Mouse (Mus musculus): ENCODE data around the gene Efnb2. TPM values are rescaled to one million over a fixed set of nuclear protein-coding genes. Genes with fewer than 3 reads are reported as not detected.

Gene Efnb2
- polyA plus RNA-seq, 1 experiment from 2014 or later, result 57.5 TPM

DNA sequence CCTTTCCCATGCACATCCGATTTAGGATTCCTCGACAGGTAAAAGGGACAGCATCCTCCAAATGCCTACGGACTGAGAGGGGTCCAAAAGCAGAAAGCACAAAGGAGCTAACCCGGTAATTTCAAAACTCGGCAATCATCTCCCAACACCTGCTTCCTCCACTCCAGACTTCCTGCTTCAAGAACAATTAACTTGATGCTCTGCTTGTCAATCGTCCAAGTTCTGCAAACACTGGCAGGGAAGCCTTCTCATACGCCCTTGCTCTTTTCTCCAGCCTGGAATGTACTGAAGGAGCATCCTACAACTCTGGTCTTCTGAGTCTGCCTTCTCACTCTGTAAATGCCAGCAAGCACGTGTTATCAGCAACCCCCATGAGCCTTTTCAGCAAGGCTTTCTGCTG lies 37.6 kb downstream of the Efnb2 start:
- H3K4me1 ChIP-seq, result peaks cover 30% of the 10 kb centered on the region
- no peak overlapping the region for H3K9ac ChIP-seq
- H3K36me3 ChIP-seq (replicated peaks), result peaks cover 52% of the 10 kb centered on the region
- no peak for ATAC-seq (ENCODE audit: low FRiP score)
- H3K4me3 ChIP-seq (replicated peaks), result no peak overlapping the region
- no peak overlapping the region for H3K27ac ChIP-seq
- H3K27me3 ChIP-seq, result 0 out of 2 replicates have a peak, but pooled peaks cover 4% of the 10 kb centered on the region
- 67% methylated on average over 8 of the region's 8 CpGs for WGBS
- H3K9me3 ChIP-seq, result no peaks in the 10 kb centered on the region
- H3K4me2 ChIP-seq, result no peak overlapping the region

DNA sequence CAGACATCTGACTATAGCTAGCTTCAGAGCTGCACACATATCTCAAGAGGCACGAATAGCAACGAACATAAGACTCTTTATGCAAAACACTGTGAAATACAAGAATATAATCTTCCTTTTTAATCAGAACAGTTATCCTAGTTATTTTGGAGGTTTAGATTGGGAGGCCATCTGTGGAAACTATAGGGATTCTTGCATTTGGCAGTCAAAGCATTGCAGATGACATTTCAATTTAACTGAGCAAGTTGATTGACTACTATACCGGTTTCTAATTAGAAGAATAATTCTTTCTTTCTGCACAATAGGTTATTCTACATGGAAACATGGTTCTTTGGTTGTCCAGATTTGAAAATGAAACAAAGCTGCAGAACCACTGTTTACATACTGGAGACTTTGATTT lies 38.6 kb downstream of the Efnb2 start:
- H3K4me3 ChIP-seq (replicated peaks), result no peak overlapping the region
- no peak overlapping the region for H3K4me2 ChIP-seq
- no peak for ATAC-seq (ENCODE audit: low FRiP score)
- H3K27ac ChIP-seq, result 0 out of 2 replicates have a peak overlapping the region, but pooled peaks have one; percentile 3
- H3K27me3 ChIP-seq, result 0 out of 2 replicates have a peak, but pooled peaks cover 4% of the 10 kb centered on the region
- H3K36me3 ChIP-seq (replicated peaks), result peaks cover 55% of the 10 kb centered on the region
- no peak overlapping the region for H3K9ac ChIP-seq
- no peaks in the 10 kb centered on the region for H3K9me3 ChIP-seq
- WGBS, result 85% methylated on average over 3 of the region's 3 CpGs
- peaks cover 30% of the 10 kb centered on the region for H3K4me1 ChIP-seq

DNA sequence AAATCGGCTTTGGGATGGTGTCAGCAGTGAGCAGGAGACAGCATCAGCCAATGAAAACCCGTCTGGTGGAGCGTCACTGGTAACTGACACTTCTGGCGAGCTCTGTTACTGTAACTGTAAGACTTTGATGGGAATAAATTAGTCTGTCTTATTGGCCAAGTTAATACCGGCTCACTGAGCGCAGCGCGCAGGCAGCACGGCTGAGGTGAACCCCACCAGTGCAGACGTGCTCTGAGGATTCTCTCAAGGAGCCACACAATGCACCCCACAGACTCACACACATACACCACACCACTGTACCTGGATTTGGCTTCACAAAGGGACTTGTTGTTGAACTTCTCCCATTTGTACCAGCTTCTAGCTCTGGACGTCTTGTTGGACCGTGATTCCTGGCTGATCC lies 39.0 kb downstream of the Efnb2 start:
- no peak overlapping the region for H3K4me2 ChIP-seq
- no peak overlapping the region for H3K27ac ChIP-seq
- H3K4me1 ChIP-seq, result peaks cover 30% of the 10 kb centered on the region
- no peak for ATAC-seq (ENCODE audit: low FRiP score)
- 81% methylated on average over 12 of the region's 12 CpGs for WGBS
- no peak overlapping the region for H3K9ac ChIP-seq
- 0 out of 2 replicates have a peak, but pooled peaks cover 4% of the 10 kb centered on the region for H3K27me3 ChIP-seq
- peaks cover 56% of the 10 kb centered on the region for H3K36me3 ChIP-seq (replicated peaks)
- H3K9me3 ChIP-seq, result no peaks in the 10 kb centered on the region
- no peak overlapping the region for H3K4me3 ChIP-seq (replicated peaks)

DNA sequence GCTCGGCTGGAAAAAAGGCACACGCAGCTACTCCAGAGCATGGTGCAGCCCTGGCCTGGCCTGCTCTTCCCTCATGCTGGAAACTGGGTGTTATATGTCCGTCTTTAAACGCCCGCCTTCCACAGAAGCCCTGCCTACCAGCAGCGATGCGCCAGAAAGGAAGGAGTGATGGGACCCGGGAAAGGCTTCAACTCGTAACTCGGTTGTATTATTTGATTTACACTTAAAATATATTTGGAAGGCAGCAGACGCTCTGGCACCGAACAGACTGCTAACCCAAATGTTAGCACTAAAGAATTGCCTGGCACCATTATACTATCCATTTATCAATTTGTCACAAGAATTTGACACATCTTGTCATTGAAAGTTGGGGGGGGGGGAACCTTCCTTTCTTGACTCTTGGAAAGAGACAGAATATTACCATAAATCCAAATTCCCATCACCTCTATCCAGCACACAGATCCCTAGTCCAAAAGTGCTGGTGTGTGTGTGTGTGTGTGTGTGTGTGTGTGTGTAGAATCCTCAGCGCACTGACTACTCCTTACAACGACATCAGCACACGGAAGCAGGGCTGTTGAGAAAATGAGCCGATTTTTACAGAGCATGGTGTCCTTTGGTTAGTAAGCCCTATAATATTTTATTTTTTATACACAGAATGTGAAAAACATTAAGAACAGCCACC lies 39.7 kb downstream of the Efnb2 start:
- Histone ChIP-seq H3K27ac (no peak overlapping the region), H3K4me3 (replicated peaks) (no peak overlapping the region), H3K4me2 (no peak overlapping the region), H3K36me3 (replicated peaks) (peaks cover 57% of the 10 kb centered on the region), H3K27me3 (0 out of 2 replicates have a peak, but pooled peaks cover 4% of the 10 kb centered on the region), H3K4me1 (peaks cover 30% of the 10 kb centered on the region), H3K9ac (no peak overlapping the region), H3K9me3 (no peaks in the 10 kb centered on the region)
- 85% methylated on average over 16 of the region's 16 CpGs for WGBS
- ATAC-seq (ENCODE audit: low FRiP score), result no peak

DNA sequence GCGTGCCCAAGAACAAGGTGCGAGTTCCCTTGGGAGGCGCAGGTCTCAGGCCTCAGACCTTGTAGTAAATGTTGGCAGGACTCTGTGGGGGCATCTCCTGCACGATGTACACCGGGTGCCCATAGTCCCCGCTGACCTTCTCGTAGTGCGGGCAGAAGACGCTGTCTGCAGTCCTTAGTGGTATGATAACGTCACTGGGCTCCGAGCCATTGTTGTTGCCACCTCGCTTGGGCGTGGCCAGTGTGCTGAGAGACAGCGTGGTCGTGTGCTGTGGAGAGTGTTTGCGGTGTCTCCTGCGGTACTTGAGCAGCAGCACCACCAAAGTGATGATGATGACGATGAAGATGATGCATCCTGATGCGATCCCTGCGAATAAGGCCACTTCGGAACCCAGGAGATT lies 40.5 kb downstream of the Efnb2 start:
- ATAC-seq (ENCODE audit: low FRiP score), result no peak
- H3K27me3 ChIP-seq, result 0 out of 2 replicates have a peak, but pooled peaks cover 4% of the 10 kb centered on the region
- peaks cover 30% of the 10 kb centered on the region for H3K4me1 ChIP-seq
- H3K4me2 ChIP-seq, result no peak overlapping the region
- 85% methylated on average over 21 of the region's 21 CpGs for WGBS
- no peak overlapping the region for H3K9ac ChIP-seq
- H3K27ac ChIP-seq, result peak overlapping the region; percentile 59; the same call in 1 of the 2 replicates
- no peaks in the 10 kb centered on the region for H3K9me3 ChIP-seq
- H3K36me3 ChIP-seq (replicated peaks), result peaks cover 57% of the 10 kb centered on the region
- no peak overlapping the region for H3K4me3 ChIP-seq (replicated peaks)

DNA sequence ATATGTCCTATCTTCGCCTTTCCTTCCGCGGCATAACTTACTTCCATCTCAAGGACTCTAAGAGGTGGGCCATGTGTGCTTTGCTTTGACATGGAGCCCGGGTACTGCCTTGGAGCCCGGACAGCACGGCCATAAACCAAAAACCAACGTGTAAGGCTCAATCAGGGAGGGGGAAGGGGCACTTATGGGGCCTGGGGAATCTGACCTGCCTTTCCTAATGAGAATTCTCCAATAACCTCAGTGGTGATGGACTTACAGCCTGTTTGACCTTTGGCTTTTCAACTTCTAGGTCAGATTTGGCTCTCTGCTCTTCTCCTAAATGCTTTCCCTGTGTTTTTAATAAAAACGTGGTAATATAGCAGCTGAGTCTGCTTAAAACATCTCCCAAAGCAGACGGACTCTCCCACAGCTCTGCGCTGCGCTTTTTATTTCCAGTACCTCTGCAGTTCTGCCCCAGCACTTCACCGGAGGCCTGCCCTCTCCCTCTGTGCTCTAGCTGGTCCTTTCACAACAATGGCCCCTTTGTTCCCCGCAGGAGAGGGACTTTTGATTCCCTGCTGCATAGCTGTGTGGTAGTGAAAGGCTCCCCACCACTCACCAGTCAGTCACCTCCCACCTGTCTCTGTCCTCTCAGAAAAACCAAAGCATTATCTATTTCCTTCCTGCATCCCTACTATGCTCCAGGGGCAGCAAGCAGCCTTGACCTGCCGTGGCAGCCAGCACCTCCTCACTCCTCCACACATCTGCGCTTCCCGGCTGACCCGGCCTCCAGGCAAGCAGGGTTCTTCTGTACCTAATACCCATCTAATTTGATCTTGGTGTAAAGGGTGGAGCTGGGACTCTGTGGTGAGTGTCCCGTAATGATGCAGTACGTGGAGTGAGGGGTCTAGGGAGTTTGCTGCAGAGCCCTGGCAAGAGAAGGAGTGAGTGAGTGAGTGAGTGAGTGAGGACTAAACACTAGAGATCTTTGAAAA lies 41.5 kb downstream of the Efnb2 start:
- Histone ChIP-seq H3K9me3 (no peaks in the 10 kb centered on the region), H3K9ac (peak overlapping the region; percentile 12; the same call in 1 of the 2 replicates), H3K27me3 (0 out of 2 replicates have a peak, but pooled peaks cover 4% of the 10 kb centered on the region), H3K36me3 (replicated peaks) (peaks cover 57% of the 10 kb centered on the region), H3K4me3 (replicated peaks) (no peak overlapping the region), H3K4me2 (no peak overlapping the region), H3K27ac (peak overlapping the region; percentile 59), H3K4me1 (peaks cover 26% of the 10 kb centered on the region)
- peak; percentile 58 for ATAC-seq (ENCODE audit: low FRiP score)
- 28% methylated on average over 19 of the region's 19 CpGs for WGBS

DNA sequence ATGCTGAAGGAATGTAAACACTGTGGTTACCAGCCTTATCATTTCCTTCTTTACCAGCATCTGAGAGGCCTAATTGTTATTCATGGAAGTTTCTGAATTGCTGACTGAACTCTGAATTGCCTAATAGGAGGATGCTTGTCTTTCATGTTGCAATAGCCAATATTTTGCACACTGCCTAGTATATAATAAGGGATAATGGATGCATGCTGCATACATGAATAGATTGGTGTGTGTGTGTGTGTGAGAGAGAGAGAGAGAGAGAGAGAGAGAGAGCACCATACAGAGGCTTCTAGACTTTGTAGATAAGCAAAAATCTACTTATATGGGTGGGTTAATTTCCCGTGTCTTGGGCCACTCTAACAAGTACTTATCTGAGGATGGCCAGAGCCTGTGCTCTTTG lies 47.2 kb downstream of the Efnb2 start:
- no peak for ATAC-seq (ENCODE audit: low FRiP score)
- WGBS, result 80% methylated on average over 1 of the region's 1 CpGs
- H3K4me3 ChIP-seq (replicated peaks), result no peak overlapping the region

DNA sequence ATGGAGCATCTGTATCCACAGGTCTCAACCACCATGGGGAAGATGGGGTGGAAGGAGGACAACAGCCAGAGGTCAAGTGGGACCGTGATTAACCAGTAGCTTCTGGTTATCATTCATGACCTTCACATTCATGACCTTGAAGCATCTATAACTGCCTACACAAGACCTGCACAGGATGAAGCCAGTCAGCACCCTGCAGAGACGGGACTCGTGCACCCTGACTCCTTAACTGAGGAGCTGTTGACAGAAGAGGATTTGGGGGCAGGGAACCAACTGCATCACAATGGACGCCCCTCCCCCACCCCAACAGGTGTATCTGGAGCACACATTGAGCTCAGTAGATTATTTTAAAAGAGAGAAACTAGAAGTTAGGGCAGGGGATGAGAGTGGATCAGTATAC lies 49.1 kb downstream of the Efnb2 start:
- WGBS, result 83% methylated on average over 4 of the region's 4 CpGs
- Histone ChIP-seq H3K9me3 (no peaks in the 10 kb centered on the region), H3K4me2 (no peak overlapping the region), H3K36me3 (replicated peaks) (peaks cover under 1% of the 10 kb centered on the region; the same call in 1 of the 2 replicates), H3K27ac (no peak overlapping the region), H3K4me3 (replicated peaks) (no peak overlapping the region), H3K27me3 (0 out of 2 replicates have a peak, but pooled peaks cover 3% of the 10 kb centered on the region), H3K9ac (no peak overlapping the region), H3K4me1 (peaks cover 12% of the 10 kb centered on the region)
- no peak for ATAC-seq (ENCODE audit: low FRiP score)

More for the DNA sequence above, 47.2 kb downstream of the Efnb2 start:
- H3K27ac ChIP-seq, result 0 out of 2 replicates have a peak overlapping the region, but pooled peaks have one; percentile 9
- H3K36me3 ChIP-seq (replicated peaks), result peaks cover 15% of the 10 kb centered on the region
- peaks cover 12% of the 10 kb centered on the region for H3K4me1 ChIP-seq
- no peak overlapping the region for H3K9ac ChIP-seq
- H3K4me2 ChIP-seq, result no peak overlapping the region
- H3K9me3 ChIP-seq, result no peaks in the 10 kb centered on the region
- no peaks in the 10 kb centered on the region for H3K27me3 ChIP-seq

DNA sequence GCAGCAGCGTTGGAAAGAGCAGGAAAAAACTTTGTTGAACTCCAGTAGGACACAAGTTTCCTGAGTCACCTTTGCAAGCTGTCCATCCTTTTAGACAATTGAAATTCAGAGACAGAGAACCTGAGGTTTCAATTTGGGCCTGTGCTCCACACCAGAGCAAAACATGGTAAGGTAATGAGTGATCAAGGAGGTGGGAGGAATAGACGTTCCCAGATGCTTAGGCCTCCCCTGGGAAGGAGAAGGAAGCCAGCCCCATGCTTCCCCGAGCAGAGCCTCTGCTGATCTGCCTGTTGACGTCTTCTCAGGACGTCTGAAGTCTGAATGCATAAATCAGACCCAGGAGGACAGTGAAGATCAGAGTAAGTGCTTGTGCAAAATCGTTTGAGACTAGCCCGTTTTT lies 51.3 kb downstream of the Efnb2 start:
- no peak overlapping the region for H3K27ac ChIP-seq
- H3K27me3 ChIP-seq, result 0 out of 2 replicates have a peak, but pooled peaks cover 3% of the 10 kb centered on the region
- no peaks in the 10 kb centered on the region for H3K36me3 ChIP-seq (replicated peaks)
- H3K4me1 ChIP-seq, result peaks cover 12% of the 10 kb centered on the region
- 20% methylated on average over 7 of the region's 7 CpGs for WGBS
- no peak for ATAC-seq (ENCODE audit: low FRiP score)
- no peak overlapping the region for H3K4me2 ChIP-seq
- H3K4me3 ChIP-seq (replicated peaks), result no peak overlapping the region
- no peaks in the 10 kb centered on the region for H3K9me3 ChIP-seq
- no peak overlapping the region for H3K9ac ChIP-seq

DNA sequence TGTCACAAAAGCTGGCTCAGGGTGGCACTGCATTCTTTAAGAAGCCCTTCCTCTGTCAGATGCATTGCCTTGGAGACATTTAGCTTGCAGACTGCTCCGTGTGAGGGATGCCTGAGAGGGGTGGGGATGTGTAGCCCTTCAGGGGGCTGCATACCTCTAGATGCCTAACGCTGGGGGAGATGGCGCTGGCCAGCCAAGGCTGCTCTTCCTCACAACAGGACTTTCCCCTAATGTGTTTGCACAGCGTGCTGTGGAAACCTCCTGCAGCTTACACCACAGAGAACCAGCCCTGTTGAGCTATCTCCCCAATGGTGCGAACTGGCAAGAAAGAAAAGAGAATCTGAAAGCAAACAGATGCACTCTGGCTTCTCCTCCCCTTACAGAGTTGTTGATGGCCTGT lies 51.9 kb downstream of the Efnb2 start:
- WGBS, result 5% methylated on average over 5 of the region's 5 CpGs

DNA sequence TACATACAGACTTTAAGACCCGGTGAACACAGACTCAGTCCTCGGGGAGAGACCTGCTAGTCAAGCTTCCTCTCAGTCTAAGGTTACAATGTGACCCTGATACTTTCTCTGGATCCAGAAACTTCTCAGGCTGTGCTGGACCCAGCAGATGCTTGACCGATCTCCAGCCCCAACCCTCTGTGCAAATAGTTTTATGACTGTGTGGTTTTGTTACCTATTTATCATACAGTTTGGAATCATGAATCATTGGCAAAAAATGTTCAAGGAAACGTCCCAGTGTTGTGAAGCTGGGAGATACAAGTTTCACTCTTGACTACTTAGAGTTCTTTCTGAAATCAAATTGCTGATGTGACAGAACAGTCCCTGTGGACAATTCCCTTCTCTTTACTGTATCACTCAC lies 55.4 kb downstream of the Efnb2 start:
- Histone ChIP-seq H3K9ac (no peak overlapping the region), H3K36me3 (replicated peaks) (no peaks in the 10 kb centered on the region), H3K27me3 (peaks cover 10% of the 10 kb centered on the region; the same call in 1 of the 2 replicates), H3K4me1 (peaks cover 9% of the 10 kb centered on the region), H3K9me3 (0 out of 2 replicates have a peak, but pooled peaks cover under 1% of the 10 kb centered on the region), H3K4me2 (no peak overlapping the region), H3K27ac (no peak overlapping the region), H3K4me3 (replicated peaks) (no peak overlapping the region)
- 84% methylated on average over 4 of the region's 4 CpGs for WGBS
- ATAC-seq (ENCODE audit: low FRiP score), result no peak

More for the DNA sequence above, 51.9 kb downstream of the Efnb2 start:
- no peak for ATAC-seq (ENCODE audit: low FRiP score)
- Histone ChIP-seq H3K4me3 (replicated peaks) (no peak overlapping the region), H3K9me3 (no peaks in the 10 kb centered on the region), H3K9ac (no peak overlapping the region), H3K4me2 (no peak overlapping the region), H3K36me3 (replicated peaks) (no peaks in the 10 kb centered on the region), H3K27me3 (0 out of 2 replicates have a peak, but pooled peaks cover 3% of the 10 kb centered on the region), H3K27ac (no peak overlapping the region), H3K4me1 (peaks cover 12% of the 10 kb centered on the region)

DNA sequence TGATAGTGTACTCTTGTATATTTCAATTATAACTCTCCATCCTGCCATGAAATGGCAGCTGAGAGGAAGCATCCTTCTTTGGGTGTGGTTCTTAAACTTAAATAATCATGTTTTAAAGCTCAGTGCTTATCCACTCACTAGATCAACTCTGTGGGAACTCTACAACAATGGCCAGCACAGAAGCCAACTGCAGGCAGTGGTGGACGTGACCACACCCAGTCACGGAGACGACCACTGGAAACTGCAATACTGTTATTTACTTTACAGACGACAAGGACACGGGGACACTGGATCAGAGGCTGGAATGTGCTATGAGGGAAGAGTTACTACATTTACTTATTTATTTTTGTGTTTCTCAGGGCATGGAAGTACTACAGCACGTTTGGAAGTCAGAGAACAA lies 57.2 kb downstream of the Efnb2 start:
- Histone ChIP-seq H3K36me3 (replicated peaks) (no peaks in the 10 kb centered on the region), H3K9me3 (0 out of 2 replicates have a peak, but pooled peaks cover 2% of the 10 kb centered on the region), H3K27me3 (peaks cover 10% of the 10 kb centered on the region; the same call in 1 of the 2 replicates), H3K27ac (no peak overlapping the region), H3K4me1 (no peaks in the 10 kb centered on the region), H3K9ac (no peak overlapping the region), H3K4me2 (no peak overlapping the region), H3K4me3 (replicated peaks) (no peak overlapping the region)
- no peak for ATAC-seq (ENCODE audit: low FRiP score)
- WGBS, result 83% methylated on average over 6 of the region's 6 CpGs
